Mouse (Mus musculus) right cerebral cortex, adult 2 months (tissue): ENCODE measurements at regions not wholly inside any gene's neighbourhood (a gene's known extent, or its start where the extent isn't known, plus 50 kb on each side); places are given as distances from the start of the nearest gene placed in this dataset.
"Not testable (repeated sequence)": the region's sequence is repeated elsewhere in the genome, so short reads cannot be mapped to it uniquely, and the experiment has no call there.

Source experiments
- DNase-seq, 2 experiments: peaks; one replicate each; pipeline ENCODE4 v3.0.0; 2021 to 2022; ENCODE audit warnings: low spot score in 2 of 2

GRCm38 (mm10) chr8:37048912-37049692 is 55.7 kb downstream of the AI429214 start:
- DNase-seq: no peak

GRCm38 (mm10) chr8:37049969-37050683 is 56.7 kb downstream of the AI429214 start:
- DNase-seq: peak; percentile 49 to 59

DNA sequence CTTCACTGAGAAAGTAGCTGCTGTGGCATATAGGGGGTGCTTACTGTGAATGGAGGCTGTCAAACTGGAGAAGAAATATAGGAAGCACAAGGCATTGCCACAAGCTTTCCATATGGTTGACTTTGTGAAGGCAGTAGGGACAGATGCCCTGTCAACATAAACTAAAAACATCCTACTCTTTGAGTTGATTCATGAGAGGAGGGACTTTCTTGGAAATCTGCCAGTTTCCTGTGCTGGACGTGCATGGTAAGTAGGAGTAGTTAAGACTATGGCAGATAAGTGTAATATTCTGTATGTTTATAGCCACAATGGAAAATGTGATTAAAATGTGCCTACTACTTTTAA is 57.3 kb downstream of the AI429214 start:
- DNase-seq: peak in 1 of 2 experiments; percentile 12

- DNase-seq: no peak
These were observed 63.0 kb downstream of the AI429214 start for GRCm38 (mm10) chr8:37056376-37056775.

DNA sequence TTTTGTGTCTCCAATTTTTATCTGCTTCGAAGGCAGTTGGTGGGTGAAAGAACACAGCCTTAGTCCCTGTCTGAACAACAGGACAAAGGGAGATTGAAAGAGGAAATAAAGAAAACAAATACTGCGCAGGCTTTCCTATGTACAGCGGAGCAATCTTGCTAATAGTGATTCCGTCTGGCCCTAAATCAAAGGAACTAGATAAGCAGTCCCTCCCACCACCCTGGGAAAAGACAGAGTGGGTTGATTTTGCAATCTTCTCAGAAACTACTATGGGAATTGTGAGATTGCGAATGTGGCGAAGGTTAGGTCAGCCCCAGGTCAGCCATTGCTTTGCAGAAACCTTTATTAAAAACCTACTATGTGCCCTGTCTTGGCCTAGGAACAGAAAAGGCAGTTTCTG is 65.0 kb downstream of the AI429214 start:
- no peak for DNase-seq

- DNase-seq: peak; percentile 80 to 81
These were observed 68.9 kb downstream of the AI429214 start for GRCm38 (mm10) chr8:37062012-37062944.

GRCm38 (mm10) chr8:37063764-37064331 is 70.4 kb downstream of the AI429214 start:
- peak; percentile 82 to 88 for DNase-seq

DNA sequence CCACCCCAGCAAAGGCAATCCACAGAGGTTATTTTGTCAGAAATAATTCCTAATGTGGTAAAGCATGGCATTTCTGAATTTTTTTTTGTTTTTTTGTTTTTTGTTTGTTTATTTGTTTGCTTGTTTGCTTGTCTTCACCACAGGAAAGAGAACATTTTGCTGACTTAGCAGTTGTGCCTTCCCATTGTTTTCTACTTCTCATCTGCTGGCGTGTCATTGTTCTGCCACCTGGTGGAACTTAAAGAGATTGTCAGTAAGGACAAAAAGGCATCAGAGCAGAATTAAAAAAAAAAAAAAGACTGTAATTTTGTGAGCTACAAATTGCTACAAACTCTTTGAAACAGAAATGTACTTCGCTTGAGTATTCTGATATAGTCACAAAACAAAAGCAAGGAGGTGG is 79.5 kb downstream of the AI429214 start:
- no peak for DNase-seq

DNA sequence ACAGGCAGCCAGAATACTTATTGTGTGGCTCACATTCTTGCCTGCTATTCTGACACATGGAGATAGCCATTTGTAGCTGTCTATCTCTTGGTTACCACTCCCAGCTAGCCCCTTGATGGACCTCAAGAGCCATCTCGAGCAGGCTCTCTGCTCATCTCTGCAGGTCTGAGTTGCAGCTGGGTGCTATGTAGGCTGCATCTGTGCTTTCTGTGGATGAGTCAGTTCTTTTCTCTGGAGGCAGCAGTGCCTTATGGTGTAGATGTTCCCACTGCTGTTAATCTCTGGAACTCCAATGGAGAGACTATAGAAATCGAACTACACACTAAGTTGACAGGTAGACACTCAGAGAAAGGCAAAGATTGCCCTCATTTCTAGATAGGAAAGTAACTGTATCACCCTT is 106.3 kb downstream of the AI429214 start:
- peak; percentile 7 to 14 for DNase-seq

DNA sequence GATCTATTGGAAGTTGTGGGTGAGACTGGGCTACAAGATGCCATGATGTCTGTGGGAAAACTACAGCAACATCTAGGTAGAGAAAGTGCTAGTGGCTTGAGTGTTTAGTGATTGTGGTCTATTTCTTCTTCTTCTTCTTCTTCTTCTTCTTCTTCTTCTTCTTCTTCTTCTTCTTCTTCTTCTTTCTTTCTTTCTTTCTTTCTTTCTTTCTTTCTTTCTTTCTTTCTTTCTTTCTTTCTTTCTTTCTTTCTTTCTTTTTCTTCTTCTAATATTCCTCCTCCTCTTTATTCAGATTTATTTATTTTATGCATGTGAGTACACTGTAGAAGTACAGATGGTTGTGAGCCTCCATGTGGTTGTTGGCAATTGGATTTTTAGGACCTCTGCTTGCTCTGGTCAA is 119.0 kb downstream of the AI429214 start:
- DNase-seq: not testable (repeated sequence)

GRCm38 (mm10) chr8:37125834-37126233 is 132.4 kb downstream of the AI429214 start:
- DNase-seq: no peak

- no peak for DNase-seq
These were observed 136.3 kb downstream of the AI429214 start for GRCm38 (mm10) chr8:37129670-37130069.

GRCm38 (mm10) chr8:37131988-37132387 is 138.6 kb downstream of the AI429214 start:
- DNase-seq: peak; percentile 8 to 26

DNA sequence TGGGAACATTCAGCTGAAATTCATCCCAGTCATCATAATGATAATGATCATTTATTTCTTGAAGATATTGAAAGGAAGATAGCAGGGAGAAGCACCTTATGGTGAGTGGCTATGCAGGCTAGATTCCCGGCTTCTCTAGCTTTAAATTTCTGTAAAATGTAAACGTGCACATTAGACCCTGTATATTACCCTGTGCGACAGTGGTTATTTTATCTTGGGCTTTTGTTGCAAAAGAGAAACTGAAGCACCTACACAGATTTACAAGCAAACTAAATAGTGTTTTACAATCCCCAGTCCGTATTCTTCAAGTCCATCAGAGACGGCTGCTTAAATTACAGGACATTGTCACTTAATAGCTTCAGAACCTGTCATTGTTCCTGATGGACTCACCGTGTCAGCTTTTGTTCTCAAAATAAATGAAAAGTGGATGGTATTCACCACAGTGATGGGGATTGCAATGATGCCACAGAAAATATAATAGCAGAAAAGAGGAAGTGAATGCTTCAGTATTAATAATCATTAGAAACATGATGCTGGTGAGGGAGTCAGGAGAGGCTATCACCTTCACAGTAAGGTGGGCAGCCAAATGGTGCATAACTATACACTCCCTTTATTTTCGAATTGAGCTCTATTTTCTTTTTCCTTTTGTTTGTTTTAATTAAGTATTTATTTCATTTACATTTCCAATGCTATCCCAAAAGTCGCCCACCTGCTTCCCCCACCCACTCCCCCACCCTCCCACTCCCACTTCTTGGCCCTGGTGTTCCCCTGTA is 141.0 kb downstream of the AI429214 start:
- no peak for DNase-seq

GRCm38 (mm10) chr8:37150286-37150685 is 156.9 kb downstream of the AI429214 start:
- DNase-seq: peak in 1 of 2 experiments; percentile 7

DNA sequence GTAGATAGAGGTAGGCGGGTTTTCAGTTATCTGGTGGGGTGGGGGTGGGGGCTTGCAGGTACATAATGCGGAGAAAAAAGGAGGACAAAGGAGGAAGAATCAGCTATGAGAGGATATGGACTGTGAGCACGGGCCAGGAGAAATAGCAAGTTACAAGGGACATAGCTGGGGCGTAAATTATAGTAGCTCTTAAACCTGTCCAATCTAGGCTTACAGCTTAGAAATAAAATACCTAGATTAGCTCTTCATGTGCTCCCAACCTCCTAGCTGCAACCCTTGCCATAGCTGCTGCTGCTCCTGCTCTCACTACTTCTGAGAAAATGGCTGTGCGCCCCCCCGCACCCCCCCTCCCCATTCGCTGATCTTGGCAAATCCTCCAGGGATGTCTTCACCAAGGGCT is 161.0 kb downstream of the AI429214 start:
- DNase-seq: no peak

GRCm38 (mm10) chr8:37154946-37155345 is 161.5 kb downstream of the AI429214 start:
- no peak for DNase-seq

DNA sequence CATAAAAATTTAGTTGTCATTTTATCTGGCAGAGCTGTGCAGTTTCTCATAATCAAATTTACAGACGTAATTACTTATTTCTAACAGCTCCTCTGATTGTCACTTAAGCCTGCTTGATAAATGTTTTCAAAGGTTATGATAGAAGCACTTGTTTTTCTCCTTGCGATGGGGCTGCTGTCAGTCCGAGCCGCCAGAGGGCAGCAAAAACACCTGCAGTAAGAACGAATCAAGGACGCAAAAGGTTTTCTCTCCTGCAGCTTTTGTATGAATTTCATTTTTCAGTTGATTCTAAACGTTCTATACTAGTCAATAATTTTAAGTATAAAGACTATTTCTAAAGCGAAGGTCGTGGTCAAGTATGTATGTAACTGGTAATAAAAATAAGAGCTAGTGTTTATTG is 166.1 kb downstream of the AI429214 start:
- DNase-seq: peak; percentile 85 to 86

- DNase-seq: no peak
These were observed 203.5 kb downstream of the AI429214 start for GRCm38 (mm10) chr8:37196859-37197258.

GRCm38 (mm10) chr8:37215894-37216293 is 222.5 kb downstream of the AI429214 start:
- peak; percentile 14 to 21 for DNase-seq

GRCm38 (mm10) chr8:37227091-37227490 is 233.7 kb downstream of the AI429214 start:
- no peak for DNase-seq
